Mouse (Mus musculus): ENCODE measurements at regions not wholly inside any gene's neighbourhood (a gene's known extent, or its start where the extent isn't known, plus 50 kb on each side); places are given as distances from the start of the nearest gene placed in this dataset.

- DNase-seq (ENCODE audit: low spot score in 2 of 2): no peak
These were observed 114.4 kb downstream of the H2afy start for GRCm38 (mm10) chr13:56021716-56022115.

- no peak for DNase-seq (ENCODE audit: low spot score in 2 of 2)
These were observed 122.2 kb downstream of the H2afy start for GRCm38 (mm10) chr13:56014006-56014405.

- no peak for DNase-seq (ENCODE audit: low spot score in 2 of 2)
These were observed 125.7 kb downstream of the H2afy start for GRCm38 (mm10) chr13:56010416-56010815.

GRCm38 (mm10) chr13:56006827-56007226 is 129.3 kb downstream of the H2afy start:
- DNase-seq (ENCODE audit: low spot score in 2 of 2): no peak

- DNase-seq (ENCODE audit: low spot score in 2 of 2): no peak
These were observed 130.4 kb downstream of the H2afy start for GRCm38 (mm10) chr13:56005746-56006145.

- peak; percentile 46 to 74 for DNase-seq (ENCODE audit: low spot score in 2 of 2)
These were observed 132.3 kb downstream of the H2afy start for GRCm38 (mm10) chr13:56003724-56004393.

- no peak for DNase-seq (ENCODE audit: low spot score in 2 of 2)
These were observed 140.9 kb downstream of the H2afy start for GRCm38 (mm10) chr13:55995255-55995654.

GRCm38 (mm10) chr13:55994460-55994859 is 141.7 kb downstream of the H2afy start:
- no peak for DNase-seq (ENCODE audit: low spot score in 2 of 2)

- peak in 1 of 2 experiments; percentile 37 for DNase-seq (ENCODE audit: low spot score in 2 of 2)
These were observed 143.5 kb downstream of the H2afy start for GRCm38 (mm10) chr13:55992699-55993098.

GRCm38 (mm10) chr13:55991216-55991615 is 144.9 kb downstream of the H2afy start:
- DNase-seq (ENCODE audit: low spot score in 2 of 2): no peak

GRCm38 (mm10) chr13:55990186-55990585 is 146.0 kb downstream of the H2afy start:
- DNase-seq (ENCODE audit: low spot score in 2 of 2): no peak

GRCm38 (mm10) chr13:55989401-55989800 is 146.8 kb downstream of the H2afy start:
- DNase-seq (ENCODE audit: low spot score in 2 of 2): no peak

GRCm38 (mm10) chr13:55985396-55985795 is 149.4 kb upstream of the Pitx1 start:
- no peak for DNase-seq (ENCODE audit: low spot score in 2 of 2)

GRCm38 (mm10) chr13:55984772-55985171 is 148.8 kb upstream of the Pitx1 start:
- no peak for DNase-seq (ENCODE audit: low spot score in 2 of 2)

- DNase-seq (ENCODE audit: low spot score in 2 of 2): no peak
These were observed 147.9 kb upstream of the Pitx1 start for GRCm38 (mm10) chr13:55983851-55984250.

- no peak for DNase-seq (ENCODE audit: low spot score in 2 of 2)
These were observed 145.0 kb upstream of the Pitx1 start for GRCm38 (mm10) chr13:55981041-55981440.

- DNase-seq (ENCODE audit: low spot score in 2 of 2): no peak
These were observed 141.9 kb upstream of the Pitx1 start for GRCm38 (mm10) chr13:55977902-55978301.

GRCm38 (mm10) chr13:55976911-55977381 is 141.0 kb upstream of the Pitx1 start:
- DNase-seq (ENCODE audit: low spot score in 2 of 2): peak; percentile 54 to 58

- DNase-seq (ENCODE audit: low spot score in 2 of 2): no peak
These were observed 138.1 kb upstream of the Pitx1 start for GRCm38 (mm10) chr13:55974105-55974504.

- DNase-seq (ENCODE audit: low spot score in 2 of 2): no peak
These were observed 134.7 kb upstream of the Pitx1 start for GRCm38 (mm10) chr13:55970687-55971086.

GRCm38 (mm10) chr13:55969473-55969872 is 133.5 kb upstream of the Pitx1 start:
- no peak for DNase-seq (ENCODE audit: low spot score in 2 of 2)

GRCm38 (mm10) chr13:55967151-55967550 is 131.2 kb upstream of the Pitx1 start:
- DNase-seq (ENCODE audit: low spot score in 2 of 2): peak in 1 of 2 experiments; percentile 63

- peak; percentile 66 to 77 for DNase-seq (ENCODE audit: low spot score in 2 of 2)
These were observed 127.1 kb upstream of the Pitx1 start for GRCm38 (mm10) chr13:55963005-55963620.
